Mouse (Mus musculus): ENCODE measurements around the gene Gsg1.

- no peak for TF ChIP-seq USF2 (IDR thresholded peaks at IDR 0.05; ENCODE audit: borderline replicate concordance in 1 of 2, insufficient read depth in 1 of 2, low read depth in 1 of 2, low read length in 2 of 2)
- TF ChIP-seq NRF1 (IDR thresholded peaks at IDR 0.05; ENCODE audit: insufficient read depth, low read depth, low read length, poor library complexity, severe bottlenecking): no peak
- TF ChIP-seq EP300 (IDR thresholded peaks at IDR 0.05; ENCODE audit: low read depth in 1 of 2, low read length in 2 of 2): no peak
- TF ChIP-seq RAD21 (IDR thresholded peaks at IDR 0.05; ENCODE audit: low read depth, low read length): no peak
- no peak for TF ChIP-seq CTCF (IDR thresholded peaks at IDR 0.05 in 2 of 3, conservative IDR thresholded peaks at IDR 0.05 in 1 of 3; ENCODE audit: control insufficient read depth in 1 of 3, insufficient read depth in 1 of 3, low read depth in 2 of 3, low read length in 3 of 3, poor library complexity in 1 of 3, severe bottlenecking in 1 of 3)
- no peak for TF ChIP-seq JUND (IDR thresholded peaks at IDR 0.05; ENCODE audit: low read depth, low read length)
- TF ChIP-seq TAL1 (IDR thresholded peaks at IDR 0.05; ENCODE audit: low read length): no peak
- no peak for TF ChIP-seq UBTF (IDR thresholded peaks at IDR 0.05; ENCODE audit: borderline replicate concordance, insufficient read depth, low read depth, low read length)
- no peak for TF ChIP-seq TCF12 (IDR thresholded peaks at IDR 0.05; ENCODE audit: low read depth, low read length)
These were observed 43.4 kb upstream of the Gsg1 start for GRCm38 (mm10) chr6:135297570-135297969.

Measured in MEL (cell line).